Mouse (Mus musculus) G1E (cell line): ENCODE results near the gene Ripor2.

Source experiments
- CTCF ChIP-seq: IDR thresholded peaks from 2 replicates; pipeline ENCODE4 v1.5.1; 2012; ENCODE audit warnings: low read depth, low read length, inconsistent platforms, mixed read lengths
- GATA1 ChIP-seq: IDR thresholded peaks from 2 replicates; pipeline ENCODE4 v1.6.1; 2012; ENCODE audit warnings: borderline replicate concordance, low read length, inconsistent platforms, mixed read lengths
- GATA2 ChIP-seq: IDR thresholded peaks from 2 replicates; pipeline ENCODE4 v1.6.1; 2012; ENCODE audit warnings: low read depth, low read length, inconsistent platforms, borderline replicate concordance
- TAL1 ChIP-seq: conservative IDR thresholded peaks from 2 replicates; pipeline ENCODE4 v1.6.1; 2012; ENCODE audit warnings: low read depth, low read length, inconsistent platforms, mixed read lengths

GRCm38 (mm10) chr13:24570716-24571115 is 11.3 kb upstream of the Ripor2 start:
- TF ChIP-seq CTCF (no peak), TAL1 (no peak), GATA1 (no peak), GATA2 (no peak)
